Mouse (Mus musculus) stomach, embryonic 16.5 days (tissue): ENCODE measurements around the gene Cldn4. TPM values are rescaled to one million over a fixed set of nuclear protein-coding genes. Genes with fewer than 3 reads are reported as not detected.

Experiments used
- ATAC-seq: fragments of 200-750 bp; cut with Nextera tagmentation; 2 replicates; pipeline ENCODE4 v1.8.0; 2017; ENCODE audit warnings: moderate number of reproducible peaks, moderate TSS enrichment; ENCODE audit not compliant: insufficient read depth, low FRiP score
- H3K27ac ChIP-seq: fragments of 300-500 bp; sonication (generic); 2 replicates; pipeline ENCODE4 v1.5.1; 2014; ENCODE audit warnings: low read length
- H3K27me3 ChIP-seq: fragments of 300-500 bp; sonication (generic); 2 replicates; pipeline ENCODE4 v1.6.1; 2014; ENCODE audit warnings: low read length, control low read depth, mixed read lengths; ENCODE audit not compliant: control insufficient read depth, insufficient read depth
- H3K36me3 ChIP-seq: fragments of 300-500 bp; sonication (generic); 2 replicates; pipeline ENCODE4 v1.6.1; 2014; ENCODE audit warnings: low read length; ENCODE audit not compliant: control insufficient read depth, insufficient read depth
- H3K4me1 ChIP-seq: fragments of 300-500 bp; sonication (generic); 2 replicates; pipeline ENCODE4 v1.6.1; 2014; ENCODE audit warnings: low read length, control low read depth, mixed read lengths; ENCODE audit not compliant: control insufficient read depth, insufficient read depth
- H3K4me2 ChIP-seq: fragments of 300-500 bp; sonication (generic); 2 replicates; pipeline ENCODE4 v1.6.1; 2014; ENCODE audit warnings: low read depth, low read length, mixed read lengths
- H3K4me3 ChIP-seq: fragments of 300-500 bp; sonication (generic); replicated peaks from 2 replicates; pipeline ENCODE4 v1.5.1; 2014; ENCODE audit warnings: mild to moderate bottlenecking, low read length
- H3K9ac ChIP-seq: fragments of 300-500 bp; sonication (generic); 2 replicates; pipeline ENCODE4 v1.6.1; 2014; ENCODE audit warnings: low read length
- H3K9me3 ChIP-seq: fragments of 300-500 bp; sonication (generic); replicated peaks from 2 replicates; pipeline ENCODE4 v1.6.1; 2016; ENCODE audit warnings: low read length, control low read depth; ENCODE audit not compliant: control insufficient read depth
- WGBS: fragments of 180-500 bp; shearing (Covaris S2); extraction: QIAGEN DNeasy Blood & Tissue Kit; methylation state at CpG from one replicate; pipeline ENCODE4 v1.1.7; 2014; 5-methylcytosine and 5-hydroxymethylcytosine counted together
- polyA plus RNA-seq: library from polyadenylated mRNA; unstranded; fragments of >200 nt; fragmentation: Nextera tagmentation; extraction: Ambion mirVana; gene quantifications from 2 replicates; pipeline ENCODE4 v1.2.1, GENCODE M21; 2015

Gene Cldn4
- polyA plus RNA-seq, 1 experiment from 2014 or later: 73.1 TPM

GRCm38 (mm10) chr5:134913753-134914152 is 33.0 kb downstream of the Cldn4 start:
- Histone ChIP-seq H3K9me3 (no peaks in the 10 kb centered on the region; the same call in 1 of the 2 replicates), H3K9ac (no peak overlapping the region), H3K27me3 (no peaks in the 10 kb centered on the region), H3K36me3 (no peaks in the 10 kb centered on the region), H3K4me3 (0 out of 2 replicates have a peak overlapping the region, but pooled peaks have one; percentile 1), H3K27ac (no peak overlapping the region), H3K4me1 (no peaks in the 10 kb centered on the region), H3K4me2 (no peak overlapping the region)
- no peak for ATAC-seq
- 70% methylated on average over 4 of the region's 4 CpGs for WGBS

DNA sequence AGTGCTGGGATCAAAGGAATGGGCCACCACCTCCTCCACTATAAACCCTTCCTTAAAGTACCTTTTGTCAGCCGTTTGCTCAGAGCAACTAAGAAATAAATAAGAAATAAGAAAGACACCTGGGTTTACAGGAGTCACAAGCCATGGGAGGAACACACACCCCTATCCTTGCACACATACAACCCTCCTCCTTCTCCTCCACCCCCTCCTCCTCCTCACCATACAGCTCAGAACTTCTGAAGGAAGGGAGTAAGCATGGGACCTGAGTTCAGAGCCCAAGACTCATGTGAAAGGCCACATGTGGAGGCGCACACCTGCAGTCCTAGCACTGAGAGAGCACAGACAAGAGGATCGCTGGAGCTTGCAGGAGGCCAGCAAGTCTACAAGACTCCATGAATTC is 33.4 kb downstream of the Cldn4 start:
- no peak overlapping the region for H3K27ac ChIP-seq
- no peak overlapping the region for H3K4me2 ChIP-seq
- ATAC-seq: no peak
- no peak overlapping the region for H3K9ac ChIP-seq
- no peaks in the 10 kb centered on the region for H3K36me3 ChIP-seq
- no peaks in the 10 kb centered on the region for H3K27me3 ChIP-seq
- 0 out of 2 replicates have a peak overlapping the region, but pooled peaks have one; percentile 1 for H3K4me3 ChIP-seq
- H3K9me3 ChIP-seq: no peaks in the 10 kb centered on the region; the same call in 1 of the 2 replicates
- no peaks in the 10 kb centered on the region for H3K4me1 ChIP-seq
- whole genome bisulfite sequencing: 73% methylated on average over 3 of the region's 3 CpGs

DNA sequence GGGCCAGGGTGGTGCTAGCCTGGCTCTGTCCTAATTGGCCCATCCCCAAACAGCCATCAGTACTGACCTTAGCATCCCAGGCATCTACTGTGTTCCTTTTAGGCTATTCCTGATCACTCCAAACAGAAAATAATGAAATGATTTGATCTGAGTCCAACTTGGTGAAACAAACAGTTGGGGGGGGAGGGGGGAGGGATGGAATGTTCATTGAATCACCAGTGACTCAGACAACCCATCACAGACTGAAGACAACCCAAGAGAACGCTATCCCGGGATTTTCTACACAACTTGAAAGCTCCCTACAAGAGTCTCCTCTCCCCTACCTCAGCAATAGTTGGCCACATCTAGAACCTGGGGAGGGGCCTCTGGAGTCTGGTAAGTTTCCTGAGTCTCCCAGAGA is 34.8 kb downstream of the Cldn4 start:
- H3K9ac ChIP-seq: no peak overlapping the region
- no peaks in the 10 kb centered on the region for H3K36me3 ChIP-seq
- no peak overlapping the region for H3K4me2 ChIP-seq
- no peaks in the 10 kb centered on the region; the same call in 1 of the 2 replicates for H3K9me3 ChIP-seq
- H3K27me3 ChIP-seq: no peaks in the 10 kb centered on the region
- no peak overlapping the region for H3K4me3 ChIP-seq
- no peak overlapping the region for H3K27ac ChIP-seq
- H3K4me1 ChIP-seq: no peaks in the 10 kb centered on the region
- no peak for ATAC-seq
- WGBS: 82% methylated on average over 2 of the region's 2 CpGs

DNA sequence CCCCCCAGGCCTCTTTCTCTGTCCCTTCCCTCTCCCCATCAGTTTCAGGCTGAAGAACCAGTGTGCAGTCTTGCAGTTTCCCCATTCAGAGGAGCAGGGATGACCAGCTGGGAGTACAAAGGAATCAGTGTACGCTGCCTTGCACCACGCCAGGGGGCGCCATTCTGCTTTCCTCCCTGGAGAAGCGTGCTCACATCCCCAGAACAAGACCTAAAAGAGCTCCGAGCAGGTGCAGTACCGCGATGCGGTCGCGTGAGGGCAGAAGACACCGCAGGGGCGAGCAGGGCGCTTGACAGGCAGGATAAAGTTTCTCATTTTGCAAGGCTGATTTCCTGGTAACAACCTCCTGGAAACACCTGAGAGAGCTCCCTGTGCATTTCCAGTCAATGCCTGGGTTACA is 39.6 kb downstream of the Cldn4 start:
- H3K9me3 ChIP-seq: no peaks in the 10 kb centered on the region
- H3K4me3 ChIP-seq: no peak overlapping the region
- H3K27ac ChIP-seq: no peak overlapping the region
- 1% methylated on average over 13 of the region's 13 CpGs for WGBS
- H3K4me1 ChIP-seq: no peaks in the 10 kb centered on the region
- no peaks in the 10 kb centered on the region for H3K36me3 ChIP-seq
- H3K27me3 ChIP-seq: no peaks in the 10 kb centered on the region
- ATAC-seq: peak; percentile 82
- H3K9ac ChIP-seq: no peak overlapping the region
- H3K4me2 ChIP-seq: no peak overlapping the region

- Histone ChIP-seq H3K27ac (no peak within 1 kb of the TSS), H3K9ac (no peak within 1 kb of the TSS), H3K27me3 (no peaks in the 10 kb centered on the region), H3K36me3 (no peaks in the 10 kb centered on the region), H3K4me3 (no peak within 1 kb of the TSS), H3K9me3 (no peaks in the 10 kb centered on the region), H3K4me2 (no peak within 1 kb of the TSS), H3K4me1 (no peaks in the 10 kb centered on the region)
- 83% methylated on average over 6 of the region's 6 CpGs for WGBS
- no peak for ATAC-seq
These were observed 40.1 kb downstream of the Cldn4 start, which contains the start of gene Tmem270 for GRCm38 (mm10) chr5:134906633-134907032. Gene Tmem270 (minus strand): TSS chr5:134906733.

DNA sequence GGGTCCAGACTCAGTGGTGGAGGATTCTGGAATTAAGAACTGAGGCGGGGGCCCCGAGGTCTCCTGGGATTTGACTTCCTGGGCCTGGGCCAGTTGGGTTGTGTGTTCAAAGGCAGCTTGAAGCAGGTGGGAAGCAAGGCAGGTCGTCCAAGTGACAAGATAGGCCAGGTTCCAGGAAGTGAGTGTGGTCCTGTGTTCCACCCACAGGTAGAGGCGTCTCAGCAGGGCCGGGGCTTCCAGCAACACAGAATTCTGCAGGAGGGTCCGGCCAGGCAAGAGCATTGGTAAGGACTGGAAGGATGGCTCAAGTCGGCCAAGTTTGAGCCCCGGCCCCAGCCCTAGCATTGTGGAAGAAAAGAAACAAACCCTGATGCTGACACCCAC is 45.1 kb downstream of the Cldn4 start:
- WGBS: 69% methylated on average over 8 of the region's 8 CpGs

GRCm38 (mm10) chr5:134901012-134901643 is 45.6 kb downstream of the Cldn4 start:
- H3K36me3 ChIP-seq: no peaks in the 10 kb centered on the region
- ATAC-seq: peak; percentile 49; the same call in 1 of the 2 replicates
- WGBS: 26% methylated on average over 12 of the region's 12 CpGs
- no peak overlapping the region for H3K4me3 ChIP-seq
- peaks cover 12% of the 10 kb centered on the region for H3K4me1 ChIP-seq
- no peaks in the 10 kb centered on the region for H3K9me3 ChIP-seq
- H3K9ac ChIP-seq: no peak overlapping the region
- H3K27ac ChIP-seq: no peak overlapping the region
- H3K4me2 ChIP-seq: no peak overlapping the region
- no peaks in the 10 kb centered on the region for H3K27me3 ChIP-seq

More for the DNA sequence above, 45.1 kb downstream of the Cldn4 start:
- no peak for ATAC-seq
- peaks cover 11% of the 10 kb centered on the region for H3K4me1 ChIP-seq
- no peaks in the 10 kb centered on the region for H3K36me3 ChIP-seq
- no peak overlapping the region for H3K27ac ChIP-seq
- H3K4me3 ChIP-seq: no peak overlapping the region
- H3K9me3 ChIP-seq: no peaks in the 10 kb centered on the region
- H3K27me3 ChIP-seq: no peaks in the 10 kb centered on the region
- no peak overlapping the region for H3K9ac ChIP-seq
- H3K4me2 ChIP-seq: no peak overlapping the region

GRCm38 (mm10) chr5:134897596-134897995 is 49.1 kb downstream of the Cldn4 start:
- Histone ChIP-seq H3K9ac (peak overlapping the region; percentile 43; the same call in 1 of the 2 replicates), H3K4me2 (0 out of 2 replicates have a peak overlapping the region, but pooled peaks have one; percentile 12), H3K4me3 (no peak overlapping the region), H3K27ac (peak overlapping the region; percentile 64; the same call in 1 of the 2 replicates), H3K9me3 (no peaks in the 10 kb centered on the region), H3K27me3 (no peaks in the 10 kb centered on the region), H3K36me3 (no peaks in the 10 kb centered on the region), H3K4me1 (peaks cover 21% of the 10 kb centered on the region)
- 24% methylated on average over 17 of the region's 17 CpGs for WGBS
- ATAC-seq: peak; percentile 39; the same call in 1 of the 2 replicates

GRCm38 (mm10) chr5:134896965-134897364 is 49.8 kb downstream of the Cldn4 start:
- WGBS: 76% methylated on average over 8 of the region's 8 CpGs
- peak overlapping the region; percentile 43; the same call in 1 of the 2 replicates for H3K9ac ChIP-seq
- H3K27me3 ChIP-seq: no peaks in the 10 kb centered on the region
- H3K4me3 ChIP-seq: no peak overlapping the region
- H3K4me1 ChIP-seq: peaks cover 21% of the 10 kb centered on the region
- no peaks in the 10 kb centered on the region for H3K9me3 ChIP-seq
- H3K4me2 ChIP-seq: no peak overlapping the region
- H3K27ac ChIP-seq: peak overlapping the region; percentile 38; the same call in 1 of the 2 replicates
- no peak for ATAC-seq
- H3K36me3 ChIP-seq: no peaks in the 10 kb centered on the region
